22 mouse cellular contexts compared by ENCODE assay signal in genomic region chr13:34111019-34111418, GRCm38 (mm10). TPM values are rescaled to one million over a fixed set of nuclear protein-coding genes. Genes with fewer than 3 reads are reported as not detected.
A peak's percentile ranks its signal among the peaks of the same experiment; 100 is the strongest.
DNase-seq lines count a peak whose midpoint lies in the region; ATAC-seq and TF ChIP-seq lines count a peak whose summit lies in the region.
"Had no signal": no experiment of that assay in that cellular context is flagged by ENCODE, and none has a peak within 500 bp of the region (broad histone marks: within the 10 kb centered on the region; RNA-seq: fewer than 3 reads in every experiment).

No protein-coding gene starts in this region.

- DNase-seq in heart, adult 11 months: peak; percentile 92
- DNase-seq in heart, postnatal 14 days: no peak
- DNase-seq in kidney, postnatal 4 days: peak; percentile 38 to 60
- DNase-seq in layer of hippocampus, adult 8-10 months (ENCODE audit: low spot score in 2 of 2): no peak
- no peak for DNase-seq in cerebellum, adult 11 months
- DNase-seq: adrenal gland, adult 2 months; B cell, adult 2 months; cerebellum, postnatal 10 days; gastrocnemius, postnatal 14 days; heart, postnatal 4 days; right cerebral cortex, adult 18-20 months; thymus, adult 2 months had no signal

- intact Hi-C loops in heart, postnatal 14 days (cut with DNase I): no loop called here

- H3K4me2 ChIP-seq in kidney, embryonic 15.5 days: no peak overlapping the region
- H3K4me2 ChIP-seq: embryonic facial prominence, embryonic 15.5 days; limb, embryonic 15.5 days; liver, embryonic 15.5 days; midbrain, embryonic 11.5 days; neural tube, embryonic 12.5 days had no signal

- no peaks in the 10 kb centered on the region for H3K27me3 ChIP-seq in E14TG2a.4 (ENCODE audit: insufficient read depth, low read length)
- H3K27me3 ChIP-seq in kidney, embryonic 15.5 days: no peaks in the 10 kb centered on the region
- H3K27me3 ChIP-seq: embryonic facial prominence, embryonic 15.5 days; limb, embryonic 15.5 days; liver, embryonic 15.5 days; neural tube, embryonic 12.5 days had no signal

- H3K9me3 ChIP-seq in E14TG2a.4 (ENCODE audit: low read length): no peaks in the 10 kb centered on the region
- H3K9me3 ChIP-seq in kidney, embryonic 15.5 days (replicated peaks): no peaks in the 10 kb centered on the region
- H3K9me3 ChIP-seq: embryonic facial prominence, embryonic 15.5 days; limb, embryonic 15.5 days; liver, embryonic 15.5 days; neural tube, embryonic 12.5 days had no signal

- 0 out of 2 replicates have a peak overlapping the region, but pooled peaks have one; percentile 27 for H3K4me3 ChIP-seq in E14TG2a.4 (replicated peaks; ENCODE audit: low read length)
- no peak overlapping the region for H3K4me3 ChIP-seq in kidney, embryonic 15.5 days (replicated peaks)
- H3K4me3 ChIP-seq: embryonic facial prominence, embryonic 15.5 days; heart, adult 2 months; limb, embryonic 15.5 days; liver, embryonic 15.5 days; neural tube, embryonic 12.5 days had no signal

- 32% methylated on average over 5 of the region's 5 CpGs for WGBS in kidney, embryonic 15.5 days

- no peak for TF ChIP-seq CTCF in E14TG2a.4 (conservative IDR thresholded peaks at IDR 0.05; ENCODE audit: low read length)

- H3K4me1 ChIP-seq in E14TG2a.4 (replicated peaks; ENCODE audit: low read depth, low read length): peaks cover 88% of the 10 kb centered on the region
- H3K4me1 ChIP-seq in kidney, embryonic 15.5 days: 0 out of 2 replicates have a peak, but pooled peaks cover 5% of the 10 kb centered on the region
- H3K4me1 ChIP-seq: limb, embryonic 15.5 days; liver, embryonic 15.5 days; neural tube, embryonic 12.5 days had no signal

- peak overlapping the region; percentile 23; the same call in 1 of the 2 replicates for H3K27ac ChIP-seq in kidney, embryonic 15.5 days
- H3K27ac ChIP-seq: embryonic facial prominence, embryonic 15.5 days; heart, adult 2 months; hindbrain, postnatal 0 days; limb, embryonic 15.5 days; liver, embryonic 15.5 days; neural tube, embryonic 12.5 days had no signal

- ATAC-seq in kidney, embryonic 15.5 days (replicated peaks; ENCODE audit: low FRiP score): 0 out of 2 replicates have a peak, but pooled peaks have one; percentile 46
- ATAC-seq: hindbrain, postnatal 0 days; intestine, postnatal 0 days had no signal

- H3K9ac ChIP-seq in kidney, embryonic 15.5 days: no peak overlapping the region
- H3K9ac ChIP-seq: embryonic facial prominence, embryonic 15.5 days; limb, embryonic 15.5 days; liver, embryonic 15.5 days; neural tube, embryonic 12.5 days had no signal

- peaks cover 33% of the 10 kb centered on the region for H3K36me3 ChIP-seq in E14TG2a.4 (ENCODE audit: insufficient read depth, low read length)
- no peaks in the 10 kb centered on the region for H3K36me3 ChIP-seq in kidney, embryonic 15.5 days
- H3K36me3 ChIP-seq: embryonic facial prominence, embryonic 15.5 days; limb, embryonic 15.5 days; liver, embryonic 15.5 days; neural tube, embryonic 12.5 days had no signal

RNA-seq across cellular contexts. Expression of gene Tubb2b, which starts 19.2 kb away (rescaled TPM):
- total RNA-seq in heart, postnatal 14 days (2021): 1 to 10 TPM; 5.2 to 8.8 TPM
- 29.3 and 36.6 TPM in 2 replicates for polyA plus RNA-seq in kidney, embryonic 15.5 days (2015; fragmentation: Nextera tagmentation; extraction: Ambion mirVana)
- 100 to 1,000 TPM; 198 to 220 (median 215) TPM for total RNA-seq in layer of hippocampus, adult 8-10 months (2022)

RNA-seq across cellular contexts. Expression of gene Tubb2a, which starts 33.2 kb away (rescaled TPM):
- 10 to 100 TPM; 53.6 to 68.2 TPM for total RNA-seq in heart, postnatal 14 days (2021)
- polyA plus RNA-seq in kidney, embryonic 15.5 days (2015; fragmentation: Nextera tagmentation; extraction: Ambion mirVana): 102 and 132 TPM in 2 replicates
- 100 to 1,000 TPM; 852 to 915 (median 907) TPM for total RNA-seq in layer of hippocampus, adult 8-10 months (2022)

RNA-seq across cellular contexts. Expression of gene Psmg4, which starts 51.7 kb away (rescaled TPM):
- total RNA-seq in heart, postnatal 14 days (2021): 10 to 100 TPM; 25.2 to 37.8 TPM
- 79.0 and 88.7 TPM in 2 replicates for polyA plus RNA-seq in kidney, embryonic 15.5 days (2015; fragmentation: Nextera tagmentation; extraction: Ambion mirVana)
- total RNA-seq in layer of hippocampus, adult 8-10 months (2022): 10 to 100 TPM; 14.6 to 35.2 (median 23.7) TPM

Comparison
In these comparisons a context has a peak if more than half of its experiments do, and no peak if none do; other contexts are left out.
1. DNase-seq: peak in heart, adult 11 months (single experiment) and kidney, postnatal 4 days (2 of 2); none in heart, postnatal 14 days (0 of 2), layer of hippocampus, adult 8-10 months (0 of 2) and cerebellum, adult 11 months (single experiment).
2. RNA of gene Tubb2b, which starts 19.2 kb away (total RNA-seq): 198 to 220 TPM in layer of hippocampus, adult 8-10 months; 5.2 to 8.8 TPM in heart, postnatal 14 days; every median in the first group is over 10 times any median in the second.
3. RNA of gene Tubb2a, which starts 33.2 kb away (total RNA-seq): 852 to 915 TPM in layer of hippocampus, adult 8-10 months; 53.6 to 68.2 TPM in heart, postnatal 14 days; every median in the first group is over 10 times any median in the second.